Mouse (Mus musculus): Measurements from ENCODE around the gene Nrp1. TPM values are rescaled to one million over a fixed set of nuclear protein-coding genes. Genes with fewer than 3 reads are reported as not detected.

Nrp1 gene
- polyA plus RNA-seq, 1 experiment from 2014 or later, result 82.2 TPM

DNA sequence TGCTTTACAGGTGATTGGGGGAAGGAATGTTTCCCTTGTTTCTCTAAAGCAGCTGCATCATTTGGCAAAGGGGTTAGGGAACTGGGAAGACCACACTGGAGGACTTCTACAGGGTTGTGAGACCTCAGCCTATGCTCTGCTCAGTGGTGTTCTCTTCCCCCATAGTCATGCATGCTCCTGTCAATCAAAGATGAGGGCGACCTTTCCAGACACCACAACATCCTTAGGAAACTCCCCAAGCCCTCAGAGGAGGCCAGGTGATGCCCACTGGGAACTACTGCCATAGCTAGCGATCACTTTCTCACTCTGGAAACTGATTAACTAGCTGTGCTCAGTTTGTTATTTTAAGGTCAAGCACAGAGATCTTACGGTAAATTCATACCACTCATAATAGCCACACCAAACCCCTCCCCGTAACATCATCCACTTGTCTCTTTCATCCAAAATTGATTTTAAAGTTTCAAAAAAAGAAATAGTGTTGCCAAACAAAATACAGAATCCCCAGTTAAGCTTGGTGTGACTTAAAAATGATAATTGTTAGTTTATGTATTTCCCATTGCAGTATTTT lies 105.7 kb downstream of the Nrp1 start:
- H3K27ac ChIP-seq, result no peak overlapping the region
- DNase-seq (ENCODE audit: low spot score), result no peak
- H3K4me3 ChIP-seq (replicated peaks; ENCODE audit: low read length), result no peak overlapping the region
- H3K4me2 ChIP-seq (replicated peaks), result no peak overlapping the region
- WGBS, result 76% methylated on average over 4 of the region's 4 CpGs
- no peak overlapping the region for H3K9ac ChIP-seq
- no peaks in the 10 kb centered on the region for H3K9me3 ChIP-seq (ENCODE audit: control insufficient read depth, low read length)
- H3K36me3 ChIP-seq (replicated peaks; ENCODE audit: control insufficient read depth, insufficient read depth), result peaks cover 46% of the 10 kb centered on the region
- no peak for ATAC-seq (ENCODE audit: low FRiP score)
- no peaks in the 10 kb centered on the region for H3K4me1 ChIP-seq (replicated peaks; ENCODE audit: control insufficient read depth, insufficient read depth, low read length)
- no peaks in the 10 kb centered on the region for H3K27me3 ChIP-seq (ENCODE audit: control insufficient read depth, insufficient read depth, low read length)

DNA sequence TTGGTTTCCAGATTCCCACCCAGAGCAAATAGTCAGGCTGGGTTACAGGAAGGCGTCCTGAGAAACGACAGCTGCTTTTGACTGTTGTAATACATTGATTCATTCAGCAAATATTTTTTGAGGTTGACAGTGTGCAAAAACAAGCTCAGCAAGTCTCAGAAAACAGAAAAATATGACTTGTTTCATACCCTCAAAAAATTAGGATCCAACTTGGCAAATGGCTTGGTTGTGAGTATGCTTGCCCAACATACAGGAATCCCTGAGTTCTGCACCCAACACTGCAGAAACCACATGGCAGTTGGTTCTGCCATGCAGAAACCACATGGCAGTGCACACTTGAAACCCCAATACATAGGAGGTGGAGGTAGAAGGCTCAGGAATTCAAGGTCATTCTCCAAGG lies 107.1 kb downstream of the Nrp1 start:
- H3K27me3 ChIP-seq (ENCODE audit: control insufficient read depth, insufficient read depth, low read length), result no peaks in the 10 kb centered on the region
- peaks cover 41% of the 10 kb centered on the region for H3K36me3 ChIP-seq (replicated peaks; ENCODE audit: control insufficient read depth, insufficient read depth)
- H3K9ac ChIP-seq, result no peak overlapping the region
- H3K9me3 ChIP-seq (ENCODE audit: control insufficient read depth, low read length), result no peaks in the 10 kb centered on the region
- no peak overlapping the region for H3K4me3 ChIP-seq (replicated peaks; ENCODE audit: low read length)
- H3K4me1 ChIP-seq (replicated peaks; ENCODE audit: control insufficient read depth, insufficient read depth, low read length), result no peaks in the 10 kb centered on the region
- ATAC-seq (ENCODE audit: low FRiP score), result no peak
- no peak overlapping the region for H3K27ac ChIP-seq
- H3K4me2 ChIP-seq (replicated peaks), result no peak overlapping the region
- 98% methylated on average over 2 of the region's 2 CpGs for WGBS
- DNase-seq (ENCODE audit: low spot score), result no peak

DNA sequence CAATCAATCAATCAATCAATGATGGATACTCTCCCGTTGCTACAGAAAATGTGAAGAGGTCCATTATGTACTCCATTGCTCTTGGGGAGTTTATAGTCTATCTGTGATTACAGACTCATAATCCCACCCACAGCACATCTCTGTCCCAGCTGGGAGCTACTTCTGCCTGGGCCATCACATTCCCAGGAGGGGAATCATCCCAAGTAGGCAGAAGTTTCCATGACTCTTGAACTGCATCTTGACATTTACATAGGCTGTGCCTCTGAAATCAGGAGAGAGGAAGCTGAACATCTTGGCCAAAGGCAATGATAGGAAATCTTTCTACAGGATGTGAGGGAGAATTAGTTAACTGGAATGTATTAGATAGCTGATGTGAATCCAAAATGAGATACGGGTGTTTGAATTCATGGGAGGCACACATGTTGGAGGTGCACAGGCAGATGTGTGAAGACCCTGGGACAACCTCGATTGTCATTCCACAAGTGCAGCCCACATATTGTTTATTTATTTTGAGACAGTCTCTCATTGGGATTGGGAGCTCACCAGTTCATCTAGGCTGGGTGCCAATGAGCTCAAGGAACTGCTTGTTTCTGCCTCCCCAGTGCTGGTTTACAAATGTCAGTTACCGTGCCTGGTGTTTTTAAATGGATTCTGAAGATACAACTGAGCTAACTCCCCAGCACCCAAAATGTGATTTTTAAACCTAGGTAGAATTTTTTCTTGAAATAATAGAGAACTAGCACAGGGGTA lies 108.5 kb downstream of the Nrp1 start:
- Histone ChIP-seq H3K27me3 (ENCODE audit: control insufficient read depth, insufficient read depth, low read length) (no peaks in the 10 kb centered on the region), H3K9me3 (ENCODE audit: control insufficient read depth, low read length) (no peaks in the 10 kb centered on the region), H3K36me3 (replicated peaks; ENCODE audit: control insufficient read depth, insufficient read depth) (peaks cover 33% of the 10 kb centered on the region), H3K9ac (no peak overlapping the region), H3K4me2 (replicated peaks) (no peak overlapping the region), H3K4me3 (replicated peaks; ENCODE audit: low read length) (no peak overlapping the region), H3K4me1 (replicated peaks; ENCODE audit: control insufficient read depth, insufficient read depth, low read length) (no peaks in the 10 kb centered on the region), H3K27ac (no peak overlapping the region)
- no peak for DNase-seq (ENCODE audit: low spot score)
- no peak for ATAC-seq (ENCODE audit: low FRiP score)
- WGBS, result 77% methylated on average over 4 of the region's 4 CpGs

DNA sequence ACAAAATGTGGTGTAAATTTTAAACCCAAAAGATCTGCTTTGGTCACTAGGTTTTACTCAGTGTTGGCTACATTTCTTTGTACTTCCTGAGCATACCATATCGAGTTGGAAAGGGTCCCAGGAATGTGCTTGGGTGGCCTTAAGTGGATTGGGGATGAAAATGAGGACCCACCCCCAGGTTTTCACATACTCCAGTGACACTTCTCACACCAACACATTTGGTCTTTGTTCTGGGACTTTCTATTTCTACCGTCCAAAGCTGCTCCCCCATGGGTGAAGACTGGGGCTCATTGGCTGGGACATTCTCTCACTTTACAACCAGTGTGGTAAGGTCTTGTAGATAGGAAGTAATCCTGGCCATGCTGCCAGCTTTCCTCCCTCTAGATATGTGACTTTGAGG lies 111.7 kb downstream of the Nrp1 start:
- WGBS, result 75% methylated on average over 2 of the region's 2 CpGs
- peaks cover 38% of the 10 kb centered on the region for H3K36me3 ChIP-seq (replicated peaks; ENCODE audit: control insufficient read depth, insufficient read depth)
- H3K4me2 ChIP-seq (replicated peaks), result no peak overlapping the region
- no peaks in the 10 kb centered on the region for H3K9me3 ChIP-seq (ENCODE audit: control insufficient read depth, low read length)
- no peak overlapping the region for H3K4me3 ChIP-seq (replicated peaks; ENCODE audit: low read length)
- H3K9ac ChIP-seq, result no peak overlapping the region
- no peaks in the 10 kb centered on the region for H3K4me1 ChIP-seq (replicated peaks; ENCODE audit: control insufficient read depth, insufficient read depth, low read length)
- H3K27ac ChIP-seq, result no peak overlapping the region
- H3K27me3 ChIP-seq (ENCODE audit: control insufficient read depth, insufficient read depth, low read length), result no peaks in the 10 kb centered on the region
- DNase-seq (ENCODE audit: low spot score) (no peak), ATAC-seq (ENCODE audit: low FRiP score) (no peak)

DNA sequence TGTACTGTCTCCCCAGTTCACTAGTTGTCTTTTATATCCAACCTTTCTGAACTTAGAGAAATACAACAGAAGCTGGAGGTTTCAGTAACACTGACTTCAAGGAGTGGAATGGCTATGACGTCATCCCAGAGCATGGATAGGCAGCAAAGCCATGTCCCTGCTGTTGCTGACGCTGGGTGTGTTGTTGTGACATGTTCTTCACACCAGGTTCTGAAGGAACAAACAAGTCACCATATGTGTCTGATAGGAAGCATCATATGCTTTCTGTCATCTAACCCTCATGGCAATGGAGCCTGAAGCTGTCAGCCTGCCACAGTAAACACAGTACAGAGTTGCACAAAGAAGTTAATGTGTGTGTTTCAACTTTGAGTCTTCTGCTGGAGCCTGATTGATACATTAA lies 112.8 kb downstream of the Nrp1 start:
- Histone ChIP-seq H3K4me3 (replicated peaks; ENCODE audit: low read length) (no peak overlapping the region), H3K36me3 (replicated peaks; ENCODE audit: control insufficient read depth, insufficient read depth) (peaks cover 35% of the 10 kb centered on the region), H3K9ac (no peak overlapping the region), H3K9me3 (ENCODE audit: control insufficient read depth, low read length) (no peaks in the 10 kb centered on the region), H3K27me3 (ENCODE audit: control insufficient read depth, insufficient read depth, low read length) (no peaks in the 10 kb centered on the region), H3K4me1 (replicated peaks; ENCODE audit: control insufficient read depth, insufficient read depth, low read length) (no peaks in the 10 kb centered on the region), H3K4me2 (replicated peaks) (no peak overlapping the region), H3K27ac (no peak overlapping the region)
- DNase-seq (ENCODE audit: low spot score) (no peak), ATAC-seq (ENCODE audit: low FRiP score) (no peak)
- 91% methylated on average over 2 of the region's 2 CpGs for WGBS

DNA sequence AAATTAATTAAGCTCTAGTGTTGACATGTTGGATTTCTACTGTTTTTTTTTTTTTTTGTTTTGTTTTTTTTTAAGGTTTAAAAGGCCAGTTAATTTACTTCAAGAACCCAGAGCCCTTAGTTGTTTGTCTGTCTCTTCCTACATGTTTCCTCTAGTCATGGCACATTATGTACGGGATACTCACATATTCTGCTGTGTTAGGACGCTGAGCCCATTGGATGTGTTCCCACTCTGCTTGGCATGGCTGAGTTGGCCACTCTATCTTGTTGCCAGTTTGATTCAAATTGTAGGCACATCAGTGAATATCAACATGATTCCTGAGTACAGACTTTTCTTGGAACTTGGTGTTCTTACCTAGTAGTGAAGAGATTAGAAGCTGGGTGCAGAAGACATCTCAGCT lies 114.5 kb downstream of the Nrp1 start:
- 88% methylated on average over 2 of the region's 2 CpGs for WGBS
- peaks cover 48% of the 10 kb centered on the region for H3K36me3 ChIP-seq (replicated peaks; ENCODE audit: control insufficient read depth, insufficient read depth)
- H3K4me3 ChIP-seq (replicated peaks; ENCODE audit: low read length), result no peak overlapping the region
- H3K4me2 ChIP-seq (replicated peaks), result no peak overlapping the region
- ATAC-seq (ENCODE audit: low FRiP score) (no peak), DNase-seq (ENCODE audit: low spot score) (no peak)
- H3K9ac ChIP-seq, result no peak overlapping the region
- no peak overlapping the region for H3K27ac ChIP-seq
- no peaks in the 10 kb centered on the region for H3K9me3 ChIP-seq (ENCODE audit: control insufficient read depth, low read length)
- H3K4me1 ChIP-seq (replicated peaks; ENCODE audit: control insufficient read depth, insufficient read depth, low read length), result no peaks in the 10 kb centered on the region
- no peaks in the 10 kb centered on the region for H3K27me3 ChIP-seq (ENCODE audit: control insufficient read depth, insufficient read depth, low read length)

DNA sequence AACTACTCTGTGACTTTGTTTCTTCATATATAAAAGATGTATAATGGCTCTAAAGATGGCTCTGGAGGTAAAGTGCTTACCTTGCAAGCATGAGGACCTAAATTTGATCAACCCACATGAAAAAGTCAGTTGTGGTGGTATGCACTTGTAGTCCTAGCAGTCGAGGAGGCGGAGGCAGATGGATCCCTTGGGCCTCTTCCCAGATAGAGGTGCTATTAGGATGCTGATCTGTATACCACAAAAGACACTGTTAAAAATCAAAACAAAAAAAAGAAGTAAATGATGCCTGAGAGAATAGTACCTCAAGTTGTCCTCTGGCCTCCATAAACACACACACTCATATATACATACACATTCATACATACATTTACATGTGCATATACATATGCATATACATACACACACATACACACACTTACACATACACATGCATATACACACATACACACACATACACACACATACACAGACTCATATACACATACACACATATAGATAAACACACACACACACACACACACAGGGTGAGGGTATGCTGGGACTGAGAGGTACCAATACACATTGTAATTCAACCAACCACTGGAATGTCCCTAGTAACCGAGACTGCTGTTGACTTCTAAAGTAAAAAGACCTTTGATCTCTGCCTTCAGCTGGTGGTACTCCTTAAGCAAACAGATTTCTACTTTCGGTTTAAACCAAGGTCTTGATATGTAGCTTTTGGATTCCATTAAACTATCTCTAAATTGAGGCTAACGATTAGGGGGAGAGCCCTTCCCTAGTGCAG lies 115.2 kb downstream of the Nrp1 start:
- H3K4me3 ChIP-seq (replicated peaks; ENCODE audit: low read length), result no peak overlapping the region
- no peak overlapping the region for H3K4me2 ChIP-seq (replicated peaks)
- 82% methylated on average over 5 of the region's 5 CpGs for WGBS
- H3K27me3 ChIP-seq (ENCODE audit: control insufficient read depth, insufficient read depth, low read length), result no peaks in the 10 kb centered on the region
- H3K36me3 ChIP-seq (replicated peaks; ENCODE audit: control insufficient read depth, insufficient read depth), result peaks cover 43% of the 10 kb centered on the region
- ATAC-seq (ENCODE audit: low FRiP score) (no peak), DNase-seq (ENCODE audit: low spot score) (no peak)
- H3K4me1 ChIP-seq (replicated peaks; ENCODE audit: control insufficient read depth, insufficient read depth, low read length), result no peaks in the 10 kb centered on the region
- no peak overlapping the region for H3K27ac ChIP-seq
- no peak overlapping the region for H3K9ac ChIP-seq
- no peaks in the 10 kb centered on the region for H3K9me3 ChIP-seq (ENCODE audit: control insufficient read depth, low read length)

DNA sequence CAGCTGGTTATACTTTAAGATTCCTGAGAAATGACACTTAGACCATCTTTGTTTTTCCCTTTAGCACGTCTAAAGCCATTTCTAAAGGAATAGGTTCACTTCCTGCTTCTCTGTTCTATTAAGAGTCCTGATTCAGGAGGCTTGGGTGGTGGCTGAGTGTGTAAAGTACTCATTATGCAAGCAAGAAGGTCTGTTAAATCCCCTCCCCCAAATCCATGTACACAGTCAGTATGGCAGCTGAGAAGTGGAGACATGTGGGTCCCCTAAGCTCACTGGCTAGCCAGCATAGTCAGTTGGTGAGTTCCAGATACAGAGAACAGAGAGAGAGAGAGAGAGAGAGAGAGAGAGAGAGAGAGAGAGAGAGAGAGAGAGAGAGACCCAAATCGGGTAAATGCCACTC lies 116.2 kb downstream of the Nrp1 start:
- 44% methylated on average over 2 of the region's 2 CpGs for WGBS
- H3K36me3 ChIP-seq (replicated peaks; ENCODE audit: control insufficient read depth, insufficient read depth), result peaks cover 35% of the 10 kb centered on the region
- H3K4me2 ChIP-seq (replicated peaks), result no peak overlapping the region
- DNase-seq (ENCODE audit: low spot score) (no peak), ATAC-seq (ENCODE audit: low FRiP score) (no peak)
- no peak overlapping the region for H3K4me3 ChIP-seq (replicated peaks; ENCODE audit: low read length)
- H3K9me3 ChIP-seq (ENCODE audit: control insufficient read depth, low read length), result no peaks in the 10 kb centered on the region
- H3K27me3 ChIP-seq (ENCODE audit: control insufficient read depth, insufficient read depth, low read length), result no peaks in the 10 kb centered on the region
- no peaks in the 10 kb centered on the region for H3K4me1 ChIP-seq (replicated peaks; ENCODE audit: control insufficient read depth, insufficient read depth, low read length)
- H3K27ac ChIP-seq, result no peak overlapping the region
- H3K9ac ChIP-seq, result no peak overlapping the region

DNA sequence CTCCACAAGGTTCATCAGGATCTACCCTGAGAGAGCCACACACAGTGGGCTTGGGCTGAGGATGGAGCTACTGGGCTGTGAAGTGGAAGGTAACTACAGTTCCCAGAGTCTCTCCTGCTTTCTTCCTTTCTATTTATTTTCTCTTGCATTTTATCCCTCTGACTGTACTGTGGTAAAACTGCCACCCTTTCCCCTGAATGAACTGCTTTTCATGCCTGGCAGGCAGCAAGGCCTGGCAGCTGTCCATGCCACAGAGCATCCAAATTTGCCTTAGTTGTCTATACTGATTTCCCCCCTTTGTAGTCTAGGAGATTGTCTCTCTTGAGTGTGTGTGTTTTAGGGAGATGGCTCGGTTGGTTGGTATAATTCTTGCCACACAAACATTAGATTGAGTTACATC lies 117.8 kb downstream of the Nrp1 start:
- Histone ChIP-seq H3K9me3 (ENCODE audit: control insufficient read depth, low read length) (no peaks in the 10 kb centered on the region), H3K4me1 (replicated peaks; ENCODE audit: control insufficient read depth, insufficient read depth, low read length) (no peaks in the 10 kb centered on the region), H3K27me3 (ENCODE audit: control insufficient read depth, insufficient read depth, low read length) (no peaks in the 10 kb centered on the region), H3K27ac (no peak overlapping the region), H3K4me3 (replicated peaks; ENCODE audit: low read length) (no peak overlapping the region), H3K9ac (no peak overlapping the region), H3K4me2 (replicated peaks) (no peak overlapping the region), H3K36me3 (replicated peaks; ENCODE audit: control insufficient read depth, insufficient read depth) (peaks cover 33% of the 10 kb centered on the region; the same call in 1 of the 2 replicates)
- 64% methylated on average over 1 of the region's 1 CpGs for WGBS
- ATAC-seq (ENCODE audit: low FRiP score), result no peak
- peak; percentile 53 for DNase-seq (ENCODE audit: low spot score)

Data from hindbrain, embryonic 14.5 days (tissue).